Mouse (Mus musculus) forelimb bud, embryonic 11.5 days (tissue): ENCODE data around the gene Ifna11.

ENCODE experiments used
- DNase-seq: peaks from one replicate; pipeline ENCODE4 v3.0.0-alpha.2; 2012; ENCODE audit warnings: low read depth, low spot score

Ifna11 gene

GRCm38 (mm10) chr4:88840058-88840457 is 20.3 kb downstream of the Ifna11 start:
- DNase-seq, result no peak

- DNase-seq, result no peak
Observed at GRCm38 (mm10) chr4:88841438-88841911, 21.7 kb downstream of the Ifna11 start, which contains the start of gene Ifna4. Gene Ifna4 (plus strand): TSS chr4:88841861.

- DNase-seq, result no peak
Observed at GRCm38 (mm10) chr4:88845334-88845733, 25.6 kb downstream of the Ifna11 start.

- no peak for DNase-seq
Observed at GRCm38 (mm10) chr4:88849698-88850097, 29.9 kb downstream of the Ifna11 start, which contains the start of gene Ifna1. Gene Ifna1 (plus strand): TSS chr4:88850087.

GRCm38 (mm10) chr4:88851026-88851763 is 31.4 kb downstream of the Ifna11 start:
- DNase-seq, result no peak

GRCm38 (mm10) chr4:88859214-88859613 is 39.5 kb downstream of the Ifna11 start:
- no peak for DNase-seq

GRCm38 (mm10) chr4:88863309-88863708 is 43.5 kb downstream of the Ifna11 start:
- DNase-seq, result no peak

- DNase-seq, result no peak
Observed at GRCm38 (mm10) chr4:88864599-88864998, 44.8 kb downstream of the Ifna11 start.

GRCm38 (mm10) chr4:88865011-88865569 is 45.3 kb downstream of the Ifna11 start:
- DNase-seq, result no peak

- peak; percentile 77 for DNase-seq
Observed at GRCm38 (mm10) chr4:88867366-88867925, 47.7 kb downstream of the Ifna11 start.

- DNase-seq, result peak; percentile 43
Observed at GRCm38 (mm10) chr4:88867926-88868911, 48.5 kb downstream of the Ifna11 start.
